Mouse (Mus musculus) cortical plate, adult 2 months (tissue): ENCODE measurements around the gene Fggy.

Experiments used
- CTCF ChIP-seq: fragments of 200-500 bp; IDR thresholded peaks from 2 replicates; pipeline ENCODE4 v1.5.1; 2011; ENCODE audit warnings: mild to moderate bottlenecking, control low read depth, low read length; ENCODE audit not compliant: insufficient read depth; ENCODE audit errors: extremely low read depth
- POLR2A ChIP-seq: fragments of 200-500 bp; IDR thresholded peaks from 2 replicates; pipeline ENCODE4 v1.6.1; 2011; ENCODE audit warnings: mild to moderate bottlenecking, low read length, control low read depth; ENCODE audit not compliant: insufficient read depth; ENCODE audit errors: extremely low read depth

DNA sequence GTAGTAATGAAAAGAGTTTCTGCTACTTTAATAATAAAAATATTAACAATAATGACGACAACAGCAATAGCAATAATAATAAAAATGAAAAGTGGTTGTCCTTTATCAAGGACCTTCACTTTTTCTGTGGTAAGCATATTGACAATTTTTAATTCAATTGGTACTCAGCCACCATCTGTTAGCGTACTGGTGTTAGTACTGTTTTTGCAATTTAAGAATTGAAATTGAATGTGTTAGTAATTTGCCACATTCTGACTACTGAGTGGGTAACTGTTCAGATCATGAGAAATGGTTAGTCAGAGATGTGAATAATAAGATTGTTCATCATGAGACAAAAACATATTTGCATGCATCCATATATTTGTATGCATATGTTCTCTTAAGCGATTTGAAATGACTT lies 68.9 kb downstream of the Fggy start:
- TF ChIP-seq POLR2A (no peak), CTCF (no peak)
